Mouse (Mus musculus) MEL (cell line): ENCODE data around the gene Slc4a10. TPM values are rescaled to one million over a fixed set of nuclear protein-coding genes. Genes with fewer than 3 reads are reported as not detected.

Source experiments
- DNase-seq: peaks from one replicate; pipeline ENCODE4 v3.0.0; 2011; ENCODE audit warnings: low read depth, low spot score
- H3K27ac ChIP-seq: 2 replicates; pipeline ENCODE4 v1.5.1; 2012; ENCODE audit warnings: low read depth, mild to moderate bottlenecking, control low read depth, low read length, moderate library complexity; ENCODE audit not compliant: control insufficient read depth
- H3K27me3 ChIP-seq, 2 experiments: fragments of 150-350 bp in 1 of 2; sonication (generic) in 1 of 2; 2 replicates each; pipeline ENCODE4 v1.6.1; 2012; ENCODE audit warnings: low read length in 2 of 2, mild to moderate bottlenecking in 2 of 2, improper control_type of control experiment in 1 of 2, moderate library complexity in 1 of 2; ENCODE audit not compliant: insufficient read depth in 2 of 2, control insufficient read depth in 1 of 2
- H3K36me3 ChIP-seq, 2 experiments: 2 replicates each; pipeline ENCODE4 v1.6.1; 2012 to 2014; ENCODE audit warnings: low read length in 2 of 2, improper control_type of control experiment in 1 of 2, inconsistent platforms in 1 of 2, mild to moderate bottlenecking in 1 of 2; ENCODE audit not compliant: insufficient read depth in 2 of 2, control insufficient read depth in 1 of 2
- H3K4me1 ChIP-seq, 2 experiments: fragments of 150-350 bp in 1 of 2; sonication (generic) in 1 of 2; 2 replicates each; pipeline ENCODE4 v1.6.1; 2012; ENCODE audit warnings: low read length in 2 of 2, improper control_type of control experiment in 1 of 2, mild to moderate bottlenecking in 1 of 2; ENCODE audit not compliant: insufficient read depth in 2 of 2, control insufficient read depth in 1 of 2
- H3K4me3 ChIP-seq, 2 experiments: fragments of 150-350 bp in 1 of 2; sonication (generic) in 1 of 2; 2 replicates each; pipeline ENCODE4 v1.5.1; 2012; ENCODE audit warnings: low read depth in 2 of 2, low read length in 2 of 2, mild to moderate bottlenecking in 2 of 2, moderate library complexity in 2 of 2, control low read depth in 1 of 2, improper control_type of control experiment in 1 of 2; ENCODE audit not compliant: control insufficient read depth in 1 of 2, insufficient read depth in 1 of 2
- H3K79me2 ChIP-seq: 2 replicates; pipeline ENCODE4 v1.6.1; 2012; ENCODE audit warnings: mild to moderate bottlenecking, low read length, moderate library complexity; ENCODE audit not compliant: control insufficient read depth, poor library complexity, insufficient read depth
- H3K9ac ChIP-seq: 2 replicates; pipeline ENCODE4 v1.6.1; 2012; ENCODE audit warnings: low read depth, mild to moderate bottlenecking, control low read depth, low read length, moderate library complexity; ENCODE audit not compliant: control insufficient read depth, poor library complexity, severe bottlenecking
- H3K9me3 ChIP-seq: fragments of 150-350 bp; sonication (generic); replicated peaks from 2 replicates; pipeline ENCODE4 v1.6.1; 2012; ENCODE audit warnings: mild to moderate bottlenecking, low read length, improper control_type of control experiment, moderate library complexity; ENCODE audit not compliant: insufficient read depth
- CHD2 ChIP-seq: IDR thresholded peaks from 2 replicates; pipeline ENCODE4 v1.6.1; 2011; ENCODE audit warnings: low read length, improper control_type of control experiment
- CTCF ChIP-seq, 3 experiments: IDR thresholded peaks in 2 of 3; conservative IDR thresholded peaks in 1 of 3; 2 replicates each; pipeline ENCODE4 v1.5.1; 2011 to 2012; ENCODE audit warnings: low read length in 3 of 3, low read depth in 2 of 3, mild to moderate bottlenecking in 2 of 3, improper control_type of control experiment in 1 of 3, inconsistent platforms in 1 of 3, mixed read lengths in 1 of 3, moderate library complexity in 1 of 3; ENCODE audit not compliant: control insufficient read depth in 1 of 3, insufficient read depth in 1 of 3, poor library complexity in 1 of 3, severe bottlenecking in 1 of 3
- E2F4 ChIP-seq: IDR thresholded peaks from 2 replicates; pipeline ENCODE4 v1.6.1; 2011; ENCODE audit warnings: low read depth, low read length, improper control_type of control experiment, borderline replicate concordance
- ETS1 ChIP-seq: IDR thresholded peaks from 2 replicates; pipeline ENCODE4 v1.6.1; 2012; ENCODE audit warnings: low read depth, mild to moderate bottlenecking, inconsistent platforms, low read length, improper control_type of control experiment, moderate library complexity
- GABPA ChIP-seq: IDR thresholded peaks from 2 replicates; pipeline ENCODE4 v1.6.1; 2012; ENCODE audit warnings: low read depth, mild to moderate bottlenecking, inconsistent platforms, low read length, improper control_type of control experiment, moderate library complexity
- GATA1 ChIP-seq: IDR thresholded peaks from 2 replicates; pipeline ENCODE4 v1.6.1; 2011; ENCODE audit warnings: low read depth, low read length, improper control_type of control experiment
- HCFC1 ChIP-seq: IDR thresholded peaks from 2 replicates; pipeline ENCODE4 v1.6.1; 2012; ENCODE audit warnings: low read depth, mild to moderate bottlenecking, inconsistent platforms, low read length, improper control_type of control experiment, moderate library complexity
- KAT2A ChIP-seq: conservative IDR thresholded peaks from 2 replicates; pipeline ENCODE4 v1.6.1; 2012; ENCODE audit warnings: low read depth, low read length, improper control_type of control experiment, inconsistent platforms
- MAFK ChIP-seq: IDR thresholded peaks from 2 replicates; pipeline ENCODE4 v1.6.1; 2011; ENCODE audit warnings: low read depth, mild to moderate bottlenecking, low read length, improper control_type of control experiment, borderline replicate concordance
- MAX ChIP-seq: IDR thresholded peaks from 2 replicates; pipeline ENCODE4 v1.6.1; 2011; ENCODE audit warnings: low read length, improper control_type of control experiment
- MAZ ChIP-seq: IDR thresholded peaks from 2 replicates; pipeline ENCODE4 v1.6.1; 2012; ENCODE audit warnings: low read depth, mild to moderate bottlenecking, inconsistent platforms, low read length, improper control_type of control experiment
- MEF2A ChIP-seq: IDR thresholded peaks from 2 replicates; pipeline ENCODE4 v1.6.1; 2014; ENCODE audit warnings: low read depth, mild to moderate bottlenecking, inconsistent platforms, low read length, improper control_type of control experiment; ENCODE audit not compliant: poor library complexity, insufficient replicate concordance, severe bottlenecking; ENCODE audit errors: extremely low read depth
- MXI1 ChIP-seq: IDR thresholded peaks from 2 replicates; pipeline ENCODE4 v1.6.1; 2011; ENCODE audit warnings: mild to moderate bottlenecking, low read depth, low read length, improper control_type of control experiment
- MYB ChIP-seq: IDR thresholded peaks from 2 replicates; pipeline ENCODE4 v1.6.1; 2011; ENCODE audit warnings: mild to moderate bottlenecking, low read depth, low read length, improper control_type of control experiment
- MYC ChIP-seq: IDR thresholded peaks from 2 replicates; pipeline ENCODE4 v1.6.1; 2011; ENCODE audit warnings: low read depth, mild to moderate bottlenecking, low read length, improper control_type of control experiment, moderate library complexity
- NELFE ChIP-seq: IDR thresholded peaks from 2 replicates; pipeline ENCODE4 v1.6.1; 2011; ENCODE audit warnings: low read depth, low read length, improper control_type of control experiment
- POLR2A ChIP-seq, 2 experiments: IDR thresholded peaks; 2 replicates each; pipeline ENCODE4 v1.6.1; 2011 to 2012; ENCODE audit warnings: low read length in 2 of 2, mild to moderate bottlenecking in 2 of 2, control low read depth in 1 of 2, improper control_type of control experiment in 1 of 2, low read depth in 1 of 2, moderate library complexity in 1 of 2; ENCODE audit not compliant: control insufficient read depth in 1 of 2, insufficient read depth in 1 of 2, poor library complexity in 1 of 2
- POLR2AphosphoS2 ChIP-seq: IDR thresholded peaks from 2 replicates; pipeline ENCODE4 v1.6.1; 2011; ENCODE audit warnings: low read length, improper control_type of control experiment
- POLR2AphosphoS5 ChIP-seq: IDR thresholded peaks from 2 replicates; pipeline ENCODE4 v1.6.1; 2012; ENCODE audit warnings: low read depth, borderline replicate concordance, mild to moderate bottlenecking, inconsistent platforms, low read length, moderate library complexity, mixed read lengths
- RAD21 ChIP-seq: IDR thresholded peaks from 2 replicates; pipeline ENCODE4 v1.6.1; 2011; ENCODE audit warnings: mild to moderate bottlenecking, low read depth, low read length, improper control_type of control experiment
- RCOR1 ChIP-seq: IDR thresholded peaks from 2 replicates; pipeline ENCODE4 v1.6.1; 2012; ENCODE audit warnings: low read depth, mild to moderate bottlenecking, inconsistent platforms, low read length, improper control_type of control experiment
- SMC3 ChIP-seq: IDR thresholded peaks from 2 replicates; pipeline ENCODE4 v1.6.1; 2011; ENCODE audit warnings: low read depth, low read length, improper control_type of control experiment
- TAL1 ChIP-seq: IDR thresholded peaks from 2 replicates; pipeline ENCODE4 v1.6.1; 2012; ENCODE audit warnings: mild to moderate bottlenecking, inconsistent platforms, low read length, moderate library complexity, mixed read lengths
- TBP ChIP-seq: IDR thresholded peaks from 2 replicates; pipeline ENCODE4 v1.8.0; 2011; ENCODE audit warnings: low read depth, low read length, improper control_type of control experiment
- TCF12 ChIP-seq: IDR thresholded peaks from 2 replicates; pipeline ENCODE4 v1.6.1; 2014; ENCODE audit warnings: low read depth, mild to moderate bottlenecking, inconsistent platforms, low read length, improper control_type of control experiment, moderate library complexity
- UBTF ChIP-seq: IDR thresholded peaks from 2 replicates; pipeline ENCODE4 v1.6.1; 2012; ENCODE audit warnings: low read depth, mild to moderate bottlenecking, inconsistent platforms, low read length, improper control_type of control experiment, moderate library complexity, borderline replicate concordance; ENCODE audit not compliant: insufficient read depth
- USF1 ChIP-seq: IDR thresholded peaks from 2 replicates; pipeline ENCODE4 v1.6.1; 2014; ENCODE audit warnings: low read depth, mild to moderate bottlenecking, inconsistent platforms, low read length, improper control_type of control experiment, moderate library complexity
- ZC3H11A ChIP-seq: IDR thresholded peaks from 2 replicates; pipeline ENCODE4 v1.6.1; 2012; ENCODE audit warnings: low read depth, mild to moderate bottlenecking, inconsistent platforms, low read length, improper control_type of control experiment
- ZMIZ1 ChIP-seq: IDR thresholded peaks from 2 replicates; pipeline ENCODE4 v1.6.1; 2012; ENCODE audit warnings: low read depth, mild to moderate bottlenecking, inconsistent platforms, low read length, improper control_type of control experiment, moderate library complexity
- ZNF384 ChIP-seq: IDR thresholded peaks from 2 replicates; pipeline ENCODE4 v1.6.1; 2012; ENCODE audit warnings: low read depth, mild to moderate bottlenecking, inconsistent platforms, low read length, improper control_type of control experiment
- polyA plus RNA-seq, 2 experiments: library from polyadenylated mRNA; stranded (reverse) in 1 of 2; unstranded in 1 of 2; fragments of >175 nt in 1 of 2; fragments of >200 nt in 1 of 2; gene quantifications; 2 replicates each; pipeline versions ENCODE4 v1.2.1 to v1.2.4; 2012; ENCODE audit warnings: low replicate concordance in 2 of 2, low read depth in 1 of 2; ENCODE audit not compliant: insufficient read length in 2 of 2, insufficient read depth in 1 of 2, missing spikeins in 1 of 2
- total RNA-seq: library from RNA; depleted of rRNA; stranded (reverse); fragments of 300-350 nt; gene quantifications from 2 replicates; pipeline ENCODE4 v1.2.3, GENCODE M21; 2012

Slc4a10 gene
- total and polyA plus RNA-seq, 3 experiments = 0.08 TPM; not detected in 2

GRCm38 (mm10) chr2:62337086-62337485 is 290.8 kb downstream of the Slc4a10 start:
- Histone ChIP-seq H3K4me3 (no peak overlapping the region), H3K9me3 (no peaks in the 10 kb centered on the region), H3K9ac (no peak overlapping the region)
- TF ChIP-seq CHD2 (no peak), HCFC1 (no peak), KAT2A (no peak), POLR2A (IDR thresholded peaks at IDR 0.05; ENCODE audit: control insufficient read depth in 1 of 2, insufficient read depth in 1 of 2, low read depth in 1 of 2, low read length in 2 of 2, poor library complexity in 1 of 2) (no peak), POLR2AphosphoS2 (no peak), MAFK (no peak), CTCF (IDR thresholded peaks at IDR 0.05 in 2 of 3, conservative IDR thresholded peaks at IDR 0.05 in 1 of 3; ENCODE audit: control insufficient read depth in 1 of 3, insufficient read depth in 1 of 3, low read depth in 2 of 3, low read length in 3 of 3, poor library complexity in 1 of 3, severe bottlenecking in 1 of 3) (no peak), MAZ (no peak), ZC3H11A (no peak), MAX (no peak), UBTF (no peak), TBP (no peak), RAD21 (no peak), MEF2A (no peak), USF1 (no peak), TAL1 (no peak)
- TF ChIP-seq, all 39 proteins: peak for 0
- no peak for DNase-seq
- Histone ChIP-seq H3K27ac (no peak overlapping the region), H3K27me3 (no peaks in the 10 kb centered on the region), H3K79me2 (no peaks in the 10 kb centered on the region), H3K4me1 (no peaks in the 10 kb centered on the region), H3K36me3 (peaks cover 0 to 25% of the 10 kb centered on the region in 2 experiments; a peak in 2 of 4 replicates)

GRCm38 (mm10) chr2:62339222-62339944 is 293.1 kb downstream of the Slc4a10 start:
- no peak for DNase-seq
- Histone ChIP-seq H3K4me1 (no peaks in the 10 kb centered on the region), H3K4me3 (no peak overlapping the region), H3K9ac (no peak overlapping the region), H3K9me3 (no peaks in the 10 kb centered on the region), H3K79me2 (no peaks in the 10 kb centered on the region), H3K27me3 (no peaks in the 10 kb centered on the region), H3K36me3 (peaks cover 0 to 15% of the 10 kb centered on the region in 2 experiments; a peak in 2 of 4 replicates), H3K27ac (no peak overlapping the region)
- TF ChIP-seq E2F4 (no peak), MEF2A (no peak), RCOR1 (no peak), RAD21 (no peak), TCF12 (no peak), UBTF (no peak), ZMIZ1 (no peak), POLR2AphosphoS5 (no peak), POLR2A (IDR thresholded peaks at IDR 0.05; ENCODE audit: control insufficient read depth in 1 of 2, insufficient read depth in 1 of 2, low read depth in 1 of 2, low read length in 2 of 2, poor library complexity in 1 of 2) (no peak), MYC (no peak), MXI1 (no peak), MYB (no peak), NELFE (no peak), CTCF (IDR thresholded peaks at IDR 0.05 in 2 of 3, conservative IDR thresholded peaks at IDR 0.05 in 1 of 3; ENCODE audit: control insufficient read depth in 1 of 3, insufficient read depth in 1 of 3, low read depth in 2 of 3, low read length in 3 of 3, poor library complexity in 1 of 3, severe bottlenecking in 1 of 3) (no peak), ETS1 (no peak), GABPA (no peak), ZNF384 (no peak), MAZ (no peak), GATA1 (no peak), SMC3 (no peak)
